Mouse (Mus musculus) cerebellum, adult 8-10 months (tissue): ENCODE results near the gene Ccdc125.

ENCODE experiments used
- DNase-seq: peaks from one replicate; pipeline ENCODE4 v3.0.0; 2022

The Ccdc125 gene

GRCm38 (mm10) chr13:100669291-100670022 is at the start of gene Ccdc125:
TSS of gene Ccdc125 (plus strand) at chr13:100669717.
- DNase-seq: no peak

GRCm38 (mm10) chr13:100622241-100622640 is 47.3 kb upstream of the Ccdc125 start:
- no peak for DNase-seq

- DNase-seq: no peak
Measured at GRCm38 (mm10) chr13:100634106-100634691, 35.3 kb upstream of the Ccdc125 start.

GRCm38 (mm10) chr13:100642471-100643209 is 26.9 kb upstream of the Ccdc125 start:
- DNase-seq: no peak

GRCm38 (mm10) chr13:100648223-100648622 is 21.3 kb upstream of the Ccdc125 start:
- DNase-seq: no peak

GRCm38 (mm10) chr13:100650550-100651438 is 18.7 kb upstream of the Ccdc125 start, which contains the start of the genes Ak6 and Rad17:
TSS of gene Ak6 (plus strand) at chr13:100650979.
TSS of gene Rad17 (minus strand) at chr13:100651051.
- DNase-seq: peak; percentile 97

- DNase-seq: no peak
Measured at GRCm38 (mm10) chr13:100651439-100652186, 17.9 kb upstream of the Ccdc125 start, which contains the start of gene Taf9. TSS of gene Taf9 (plus strand) at chr13:100651579.

GRCm38 (mm10) chr13:100658091-100658490 is 11.4 kb upstream of the Ccdc125 start:
- no peak for DNase-seq

- DNase-seq: peak; percentile 46
Measured at GRCm38 (mm10) chr13:100659864-100660456, 9.6 kb upstream of the Ccdc125 start.

GRCm38 (mm10) chr13:100670181-100670741 is 744 bp downstream of the Ccdc125 start:
- no peak for DNase-seq

- DNase-seq: no peak
Measured at GRCm38 (mm10) chr13:100675936-100676635, 6.6 kb downstream of the Ccdc125 start.

- DNase-seq: no peak
Measured at GRCm38 (mm10) chr13:100681615-100682014, 12.1 kb downstream of the Ccdc125 start.

GRCm38 (mm10) chr13:100682837-100683236 is 13.3 kb downstream of the Ccdc125 start:
- DNase-seq: no peak

GRCm38 (mm10) chr13:100684355-100684754 is 14.8 kb downstream of the Ccdc125 start:
- DNase-seq: no peak

GRCm38 (mm10) chr13:100687513-100687912 is 18.0 kb downstream of the Ccdc125 start:
- DNase-seq: no peak

GRCm38 (mm10) chr13:100697541-100697940 is 28.0 kb downstream of the Ccdc125 start:
- DNase-seq: no peak

- DNase-seq: no peak
Measured at GRCm38 (mm10) chr13:100698866-100699265, 29.3 kb downstream of the Ccdc125 start.

- DNase-seq: no peak
Measured at GRCm38 (mm10) chr13:100703468-100703867, 34.0 kb downstream of the Ccdc125 start.

- no peak for DNase-seq
Measured at GRCm38 (mm10) chr13:100706206-100706605, 36.7 kb downstream of the Ccdc125 start.

GRCm38 (mm10) chr13:100715467-100715866 is 46.0 kb downstream of the Ccdc125 start:
- DNase-seq: no peak
